Mouse (Mus musculus) thymus, adult 2 months (tissue): ENCODE measurements around the gene Arl2bp.

Experiments
- CTCF ChIP-seq: fragments of 200-500 bp; IDR thresholded peaks from 2 replicates; pipeline ENCODE4 v1.5.1; 2012; ENCODE audit warnings: mild to moderate bottlenecking, control low read depth, low read length, moderate library complexity, borderline replicate concordance; ENCODE audit not compliant: control insufficient read depth, poor library complexity, insufficient read depth; ENCODE audit errors: extremely low read depth
- POLR2A ChIP-seq: fragments of 200-500 bp; IDR thresholded peaks from 2 replicates; pipeline ENCODE4 v1.6.1; 2012; ENCODE audit warnings: mild to moderate bottlenecking, low read length, control low read depth, moderate library complexity; ENCODE audit not compliant: control insufficient read depth, poor library complexity, insufficient read depth; ENCODE audit errors: extremely low read depth

DNA sequence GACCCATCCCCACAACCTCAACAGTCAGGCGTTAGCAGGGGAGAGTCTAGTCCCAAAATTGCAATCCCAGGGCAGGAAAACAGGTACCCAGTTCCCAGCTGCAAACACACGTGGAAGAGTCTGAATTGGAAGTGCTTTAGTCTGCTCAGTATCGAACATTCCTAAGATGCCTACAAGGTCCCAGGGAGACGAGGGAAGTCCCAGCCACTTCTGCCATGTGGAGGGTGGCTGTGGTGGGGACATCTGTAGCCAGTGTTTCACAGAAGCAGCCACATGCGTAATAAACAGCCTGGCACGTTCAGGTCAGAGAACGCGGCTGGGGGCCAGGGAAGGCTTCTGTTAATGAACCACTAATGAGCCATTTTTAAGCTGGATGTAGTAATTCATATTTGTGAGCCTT, 43.9 kb downstream of the Arl2bp start:
- TF ChIP-seq CTCF: no peak
- TF ChIP-seq POLR2A: no peak
